Mouse (Mus musculus): ENCODE results near the gene Rec8. TPM values are rescaled to one million over a fixed set of nuclear protein-coding genes. Genes with fewer than 3 reads are reported as not detected.

Rec8 gene
- total RNA-seq, 2 experiments from 2014 or later, result 2.9 to 3.2 TPM

Other genes with a start within 250 kb of the Rec8 start
- gene Dhrs4, start 139.3 kb upstream of the Rec8 start, total RNA-seq (2021), result 10 to 100 TPM; 11.6 to 12.9 TPM
- 100 to 1,000 TPM; 105 to 109 TPM for gene Carmil3, start 127.4 kb upstream of the Rec8 start, total RNA-seq (2021)
- gene Cpne6, start 107.6 kb upstream of the Rec8 start, total RNA-seq (2021), result 100 to 1,000 TPM; 176 to 200 TPM
- gene Nrl, start 93.1 kb upstream of the Rec8 start, total RNA-seq (2021), result under 1 TPM; 0.18 to 0.49 TPM
- 10 to 100 TPM; 13.3 to 15.5 TPM for gene Pck2, start 77.8 kb upstream of the Rec8 start, total RNA-seq (2021)
- 10 to 100 TPM; 66.1 to 68.0 TPM for gene Dcaf11, start 58.0 kb upstream of the Rec8 start, total RNA-seq (2021)
- gene A730061H03Rik, start 57.6 kb upstream of the Rec8 start, total RNA-seq (2021), result not detected
- gene Fitm1, start 42.4 kb upstream of the Rec8 start, total RNA-seq (2021), result not detected
- gene Psme1, start 39.9 kb upstream of the Rec8 start, total RNA-seq (2021), result 10 to 100 TPM; 83.0 to 84.9 TPM
- gene Emc9, start 32.7 kb upstream of the Rec8 start, total RNA-seq (2021), result 10 to 100 TPM; 42.7 to 49.1 TPM
- gene Psme2, start 26.9 kb upstream of the Rec8 start, total RNA-seq (2021), result 10 to 100 TPM; 56.3 to 67.2 TPM
- gene Rnf31, start 26.3 kb upstream of the Rec8 start, total RNA-seq (2021), result 10 to 100 TPM; 33.3 to 45.4 TPM
- 10 to 100 TPM; 10.0 to 12.5 TPM for gene Irf9, start 14.5 kb upstream of the Rec8 start, total RNA-seq (2021)
- 100 to 1,000 TPM; 141 to 164 TPM for gene Ipo4, start 17.9 kb downstream of the Rec8 start, total RNA-seq (2021)
- gene Gm49378, start 19.9 kb downstream of the Rec8 start, total RNA-seq (2021), result 1 to 10 TPM; 3.2 to 5.5 TPM
- 10 to 100 TPM; 43.1 to 45.0 TPM for gene Tm9sf1, start 25.8 kb downstream of the Rec8 start, total RNA-seq (2021)
- under 1 TPM; 0.75 to 0.85 TPM for gene Tssk4, start 32.1 kb downstream of the Rec8 start, total RNA-seq (2021)
- 10 to 100 TPM; 43.7 to 48.4 TPM for gene Mdp1, start 42.5 kb downstream of the Rec8 start, total RNA-seq (2021)
- 10 to 100 TPM; 27.6 to 27.9 TPM for gene Gmpr2, start 53.9 kb downstream of the Rec8 start, total RNA-seq (2021)
- gene Nedd8, start 54.1 kb downstream of the Rec8 start, total RNA-seq (2021), result 100 to 1,000 TPM; 355 to 367 TPM
- gene Tinf2, start 63.8 kb downstream of the Rec8 start, total RNA-seq (2021), result 10 to 100 TPM; 13.9 to 16.0 TPM
- under 1 TPM in 1 of 2 experiments, not detected in 1; 0.24 TPM for gene Tgm1, start 95.9 kb downstream of the Rec8 start, total RNA-seq (2021)
- gene Rabggta, start 104.2 kb downstream of the Rec8 start, total RNA-seq (2021), result 10 to 100 TPM; 46.6 to 48.2 TPM
- gene Dhrs1, start 127.7 kb downstream of the Rec8 start, total RNA-seq (2021), result 10 to 100 TPM; 93.2 to 94.9 TPM
- gene Nop9, start 127.7 kb downstream of the Rec8 start, total RNA-seq (2021), result 10 to 100 TPM; 15.8 to 18.5 TPM
- gene Cideb, start 140.4 kb downstream of the Rec8 start, total RNA-seq (2021), result under 1 TPM; 0.49 to 0.84 TPM
- under 1 TPM; 0.41 to 0.43 TPM for gene Ltb4r2, start 143.4 kb downstream of the Rec8 start, total RNA-seq (2021)
- under 1 TPM; 0.51 to 0.64 TPM for gene Ltb4r1, start 147.9 kb downstream of the Rec8 start, total RNA-seq (2021)
- gene Adcy4, start 166.1 kb downstream of the Rec8 start, total RNA-seq (2021), result 1 to 10 TPM; 3.3 to 4.0 TPM
- 1 to 10 TPM; 2.0 to 2.6 TPM for gene Ripk3, start 170.8 kb downstream of the Rec8 start, total RNA-seq (2021)
- 1 to 10 TPM; 3.9 to 4.1 TPM for gene Nfatc4, start 205.1 kb downstream of the Rec8 start, total RNA-seq (2021)
- 10 to 100 TPM; 12.3 to 13.1 TPM for gene Nynrin, start 236.0 kb downstream of the Rec8 start, total RNA-seq (2021)